Mouse (Mus musculus) liver, adult 2 months (tissue): Measurements from ENCODE around the gene Dync1li1.

Source experiments
- CTCF ChIP-seq: fragments of 200-500 bp; IDR thresholded peaks from 2 replicates; pipeline ENCODE4 v1.5.1; 2011; ENCODE audit warnings: low read depth, low read length, control low read depth
- POLR2A ChIP-seq: fragments of 200-500 bp; IDR thresholded peaks from 2 replicates; pipeline ENCODE4 v1.6.1; 2011; ENCODE audit warnings: low read length, control low read depth; ENCODE audit not compliant: insufficient read depth; ENCODE audit errors: extremely low read depth

GRCm38 (mm10) chr9:114761848-114762247 lies 73.3 kb downstream of the Dync1li1 start:
- no peak for TF ChIP-seq POLR2A
- no peak for TF ChIP-seq CTCF
